Mouse (Mus musculus) stomach, embryonic 14.5 days (tissue): Measurements from ENCODE around the gene Tarbp2. TPM values are rescaled to one million over a fixed set of nuclear protein-coding genes. Genes with fewer than 3 reads are reported as not detected.

Experiments
- ATAC-seq: fragments of 200-750 bp; cut with Nextera tagmentation; 2 replicates; pipeline ENCODE4 v1.8.0; 2017; ENCODE audit warnings: low read depth, moderate TSS enrichment; ENCODE audit not compliant: insufficient number of reproducible peaks, insufficient read depth, low FRiP score
- H3K27ac ChIP-seq: fragments of 300-500 bp; sonication (generic); 2 replicates; pipeline ENCODE4 v1.5.1; 2014; ENCODE audit warnings: mild to moderate bottlenecking, low read length, moderate library complexity, mixed read lengths
- H3K27me3 ChIP-seq: fragments of 300-500 bp; sonication (generic); 2 replicates; pipeline ENCODE4 v1.6.1; 2014; ENCODE audit warnings: low read length, control low read depth, mixed read lengths; ENCODE audit not compliant: control insufficient read depth, insufficient read depth
- H3K36me3 ChIP-seq: fragments of 300-500 bp; sonication (generic); 2 replicates; pipeline ENCODE4 v1.6.1; 2014; ENCODE audit warnings: mild to moderate bottlenecking, control low read depth, low read length, moderate library complexity, mixed read lengths; ENCODE audit not compliant: control insufficient read depth, insufficient read depth
- H3K4me1 ChIP-seq: fragments of 300-500 bp; sonication (generic); 2 replicates; pipeline ENCODE4 v1.6.1; 2014; ENCODE audit warnings: low read length, control low read depth, mixed read lengths; ENCODE audit not compliant: control insufficient read depth, insufficient read depth
- H3K4me2 ChIP-seq: fragments of 300-500 bp; sonication (generic); replicated peaks from 2 replicates; pipeline ENCODE4 v1.6.1; 2014; ENCODE audit warnings: low read depth, low read length, control low read depth
- H3K4me3 ChIP-seq: fragments of 300-500 bp; sonication (generic); 2 replicates; pipeline ENCODE4 v1.5.1; 2014; ENCODE audit warnings: low read depth, low read length, control low read depth
- H3K9ac ChIP-seq: fragments of 300-500 bp; sonication (generic); replicated peaks from 2 replicates; pipeline ENCODE4 v1.6.1; 2014; ENCODE audit warnings: low read depth, mild to moderate bottlenecking, control low read depth, low read length, moderate library complexity, mixed read lengths
- H3K9me3 ChIP-seq: fragments of 300-500 bp; sonication (generic); 2 replicates; pipeline ENCODE4 v1.6.1; 2016; ENCODE audit warnings: low read depth, low read length, control low read depth; ENCODE audit not compliant: control insufficient read depth
- WGBS: fragments of 180-500 bp; shearing (Covaris S2); extraction: QIAGEN DNeasy Blood & Tissue Kit; methylation state at CpG from one replicate; pipeline ENCODE4 v1.1.7; 2014; 5-methylcytosine and 5-hydroxymethylcytosine counted together
- polyA plus RNA-seq: library from polyadenylated mRNA; unstranded; fragments of >200 nt; fragmentation: Nextera tagmentation; extraction: Ambion mirVana; gene quantifications from 2 replicates; pipeline ENCODE4 v1.2.1, GENCODE M21; 2014

The Tarbp2 gene
- polyA plus RNA-seq, 1 experiment from 2014 or later: 101 TPM

GRCm38 (mm10) chr15:102502254-102502840 is 15.6 kb upstream of the Tarbp2 start:
- H3K27ac ChIP-seq: no peak overlapping the region
- ATAC-seq: no peak
- H3K4me1 ChIP-seq: no peaks in the 10 kb centered on the region
- WGBS: 63% methylated on average over 9 of the region's 9 CpGs
- H3K4me3 ChIP-seq: no peak overlapping the region
- no peaks in the 10 kb centered on the region for H3K9me3 ChIP-seq
- no peaks in the 10 kb centered on the region for H3K27me3 ChIP-seq
- no peak overlapping the region for H3K9ac ChIP-seq
- H3K36me3 ChIP-seq: peaks cover 76% of the 10 kb centered on the region
- H3K4me2 ChIP-seq: no peak overlapping the region

- Histone ChIP-seq H3K4me2 (no peak within 1 kb of the TSS), H3K4me1 (no peaks in the 10 kb centered on the region), H3K36me3 (peaks cover 69% of the 10 kb centered on the region), H3K27me3 (no peaks in the 10 kb centered on the region), H3K9me3 (no peaks in the 10 kb centered on the region), H3K9ac (no peak within 1 kb of the TSS), H3K27ac (no peak within 1 kb of the TSS), H3K4me3 (no peak within 1 kb of the TSS)
- 83% methylated on average over 1 of the region's 1 CpGs for WGBS
- no peak for ATAC-seq
Observed at GRCm38 (mm10) chr15:102503447-102503846, 14.5 kb upstream of the Tarbp2 start, which contains the start of gene Gm10337. Gene Gm10337, plus strand, starts transcription at chr15:102503722.

GRCm38 (mm10) chr15:102503924-102504782 is 13.8 kb upstream of the Tarbp2 start:
- Histone ChIP-seq H3K9me3 (no peaks in the 10 kb centered on the region), H3K36me3 (peaks cover 64% of the 10 kb centered on the region), H3K4me3 (no peak overlapping the region), H3K9ac (no peak overlapping the region), H3K4me1 (no peaks in the 10 kb centered on the region), H3K27me3 (no peaks in the 10 kb centered on the region), H3K4me2 (no peak overlapping the region), H3K27ac (no peak overlapping the region)
- WGBS: 85% methylated on average over 9 of the region's 9 CpGs
- no peak for ATAC-seq

- 66% methylated on average over 12 of the region's 12 CpGs for WGBS
- Histone ChIP-seq H3K9ac (no peak overlapping the region), H3K27me3 (no peaks in the 10 kb centered on the region), H3K4me1 (peaks cover 8% of the 10 kb centered on the region; the same call in 1 of the 2 replicates), H3K36me3 (peaks cover 55% of the 10 kb centered on the region), H3K4me3 (no peak overlapping the region), H3K4me2 (no peak overlapping the region), H3K27ac (no peak overlapping the region), H3K9me3 (no peaks in the 10 kb centered on the region)
- ATAC-seq: no peak
Observed at GRCm38 (mm10) chr15:102505073-102505769, 12.8 kb upstream of the Tarbp2 start.

- H3K9ac ChIP-seq: no peak overlapping the region
- no peak overlapping the region for H3K27ac ChIP-seq
- H3K4me1 ChIP-seq: peaks cover 8% of the 10 kb centered on the region; the same call in 1 of the 2 replicates
- H3K27me3 ChIP-seq: no peaks in the 10 kb centered on the region
- no peaks in the 10 kb centered on the region for H3K9me3 ChIP-seq
- peaks cover 48% of the 10 kb centered on the region for H3K36me3 ChIP-seq
- 77% methylated on average over 9 of the region's 9 CpGs for WGBS
- no peak overlapping the region for H3K4me2 ChIP-seq
- no peak overlapping the region for H3K4me3 ChIP-seq
- no peak for ATAC-seq
Observed at GRCm38 (mm10) chr15:102505770-102506463, 12.1 kb upstream of the Tarbp2 start.

- Histone ChIP-seq H3K9ac (no peak overlapping the region), H3K4me2 (no peak overlapping the region), H3K27me3 (no peaks in the 10 kb centered on the region), H3K4me3 (no peak overlapping the region), H3K36me3 (peaks cover 43% of the 10 kb centered on the region), H3K27ac (no peak overlapping the region), H3K4me1 (peaks cover 13% of the 10 kb centered on the region), H3K9me3 (no peaks in the 10 kb centered on the region)
- no peak for ATAC-seq
- WGBS: 50% methylated on average over 2 of the region's 2 CpGs
Observed at GRCm38 (mm10) chr15:102506464-102506830, 11.5 kb upstream of the Tarbp2 start.

GRCm38 (mm10) chr15:102506864-102507263 is 11.1 kb upstream of the Tarbp2 start:
- ATAC-seq: no peak
- no peak overlapping the region for H3K4me2 ChIP-seq
- peaks cover 17% of the 10 kb centered on the region for H3K4me1 ChIP-seq
- 92% methylated on average over 1 of the region's 1 CpGs for WGBS
- H3K27me3 ChIP-seq: no peaks in the 10 kb centered on the region
- no peak overlapping the region for H3K27ac ChIP-seq
- peaks cover 39% of the 10 kb centered on the region for H3K36me3 ChIP-seq
- no peak overlapping the region for H3K9ac ChIP-seq
- H3K9me3 ChIP-seq: no peaks in the 10 kb centered on the region
- H3K4me3 ChIP-seq: no peak overlapping the region

GRCm38 (mm10) chr15:102507561-102507960 is 10.4 kb upstream of the Tarbp2 start:
- no peak for ATAC-seq
- no peaks in the 10 kb centered on the region for H3K27me3 ChIP-seq
- no peak overlapping the region for H3K9ac ChIP-seq
- no peaks in the 10 kb centered on the region for H3K9me3 ChIP-seq
- no peak overlapping the region for H3K4me2 ChIP-seq
- peaks cover 32% of the 10 kb centered on the region for H3K36me3 ChIP-seq
- peaks cover 24% of the 10 kb centered on the region for H3K4me1 ChIP-seq
- no peak overlapping the region for H3K27ac ChIP-seq
- H3K4me3 ChIP-seq: no peak overlapping the region
